Mouse (Mus musculus): Measurements from ENCODE around the gene Gm47791. TPM values are rescaled to one million over a fixed set of nuclear protein-coding genes. Genes with fewer than 3 reads are reported as not detected.

The Gm47791 gene
- polyA plus RNA-seq, 1 experiment from 2014 or later, result not detected

- no peak for ATAC-seq (replicated peaks; ENCODE audit: insufficient number of reproducible peaks, insufficient read depth, low FRiP score, low read depth)
- Histone ChIP-seq H3K4me3 (no peak overlapping the region), H3K27me3 (no peaks in the 10 kb centered on the region), H3K36me3 (no peaks in the 10 kb centered on the region), H3K4me2 (no peak overlapping the region), H3K9me3 (replicated peaks) (no peaks in the 10 kb centered on the region), H3K27ac (no peak overlapping the region), H3K4me1 (replicated peaks) (peaks cover 5% of the 10 kb centered on the region; the same call in 1 of the 2 replicates), H3K9ac (no peak overlapping the region)
- 57% methylated on average over 12 of the region's 12 CpGs for WGBS
These were observed 30.2 kb upstream of the Gm47791 start for GRCm38 (mm10) chr1:82801105-82801783.

GRCm38 (mm10) chr1:82798922-82799321 is 27.9 kb upstream of the Gm47791 start:
- Histone ChIP-seq H3K4me3 (no peak overlapping the region), H3K4me1 (replicated peaks) (peaks cover under 1% of the 10 kb centered on the region; the same call in 1 of the 2 replicates), H3K4me2 (no peak overlapping the region), H3K36me3 (no peaks in the 10 kb centered on the region), H3K9me3 (replicated peaks) (no peaks in the 10 kb centered on the region), H3K27ac (no peak overlapping the region), H3K9ac (no peak overlapping the region), H3K27me3 (no peaks in the 10 kb centered on the region)
- WGBS, result 77% methylated on average over 4 of the region's 4 CpGs
- no peak; the same call in 1 of the 2 replicates for ATAC-seq (replicated peaks; ENCODE audit: insufficient number of reproducible peaks, insufficient read depth, low FRiP score, low read depth)

DNA sequence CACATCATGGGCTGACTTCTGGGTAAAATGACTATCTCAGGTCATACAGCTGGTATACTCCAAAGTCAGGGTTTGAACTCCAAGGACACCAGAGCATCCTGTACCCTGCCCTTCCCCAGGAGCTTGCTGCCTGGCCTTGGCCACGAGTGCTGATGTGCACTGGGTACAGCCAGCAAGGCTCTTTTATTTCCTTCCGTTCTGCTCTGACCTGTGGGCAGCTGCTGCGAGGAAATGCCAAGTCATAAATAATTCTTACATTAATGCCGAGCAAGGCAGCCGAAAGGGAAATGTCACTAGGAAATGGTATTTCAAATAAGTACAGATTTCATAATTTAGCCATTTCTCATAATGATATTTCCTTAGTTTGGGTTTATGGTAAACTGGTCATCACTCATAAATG is 27.3 kb upstream of the Gm47791 start:
- WGBS, result 68% methylated on average over 5 of the region's 5 CpGs
- Histone ChIP-seq H3K9me3 (replicated peaks) (no peaks in the 10 kb centered on the region), H3K4me1 (replicated peaks) (no peaks in the 10 kb centered on the region), H3K27me3 (no peaks in the 10 kb centered on the region), H3K9ac (no peak overlapping the region), H3K4me3 (no peak overlapping the region), H3K4me2 (no peak overlapping the region), H3K27ac (no peak overlapping the region), H3K36me3 (no peaks in the 10 kb centered on the region)
- no peak for ATAC-seq (replicated peaks; ENCODE audit: insufficient number of reproducible peaks, insufficient read depth, low FRiP score, low read depth)

- Histone ChIP-seq H3K27ac (no peak overlapping the region), H3K9me3 (replicated peaks) (no peaks in the 10 kb centered on the region), H3K36me3 (no peaks in the 10 kb centered on the region), H3K4me2 (no peak overlapping the region), H3K9ac (no peak overlapping the region), H3K4me3 (no peak overlapping the region), H3K4me1 (replicated peaks) (no peaks in the 10 kb centered on the region), H3K27me3 (no peaks in the 10 kb centered on the region)
- 88% methylated on average over 4 of the region's 4 CpGs for WGBS
- no peak for ATAC-seq (replicated peaks; ENCODE audit: insufficient number of reproducible peaks, insufficient read depth, low FRiP score, low read depth)
These were observed 26.0 kb upstream of the Gm47791 start for GRCm38 (mm10) chr1:82797088-82797487.

- H3K9me3 ChIP-seq (replicated peaks), result no peaks in the 10 kb centered on the region
- H3K4me3 ChIP-seq, result no peak overlapping the region
- peak overlapping the region; percentile 32 for H3K27ac ChIP-seq
- H3K27me3 ChIP-seq, result no peaks in the 10 kb centered on the region
- no peak overlapping the region for H3K4me2 ChIP-seq
- ATAC-seq (replicated peaks; ENCODE audit: insufficient number of reproducible peaks, insufficient read depth, low FRiP score, low read depth), result no peak
- no peaks in the 10 kb centered on the region for H3K4me1 ChIP-seq (replicated peaks)
- H3K36me3 ChIP-seq, result no peaks in the 10 kb centered on the region
- H3K9ac ChIP-seq, result no peak overlapping the region
- WGBS, result 43% methylated on average over 18 of the region's 18 CpGs
These were observed 24.8 kb upstream of the Gm47791 start for GRCm38 (mm10) chr1:82795702-82796443.

- no peaks in the 10 kb centered on the region for H3K9me3 ChIP-seq (replicated peaks)
- no peaks in the 10 kb centered on the region for H3K27me3 ChIP-seq
- H3K4me1 ChIP-seq (replicated peaks), result no peaks in the 10 kb centered on the region
- H3K4me2 ChIP-seq, result no peak overlapping the region
- 0 out of 2 replicates have a peak, but pooled peaks have one; percentile 45 for ATAC-seq (replicated peaks; ENCODE audit: insufficient number of reproducible peaks, insufficient read depth, low FRiP score, low read depth)
- no peak overlapping the region for H3K9ac ChIP-seq
- 63% methylated on average over 2 of the region's 2 CpGs for WGBS
- H3K4me3 ChIP-seq, result no peak overlapping the region
- H3K36me3 ChIP-seq, result no peaks in the 10 kb centered on the region
- peak overlapping the region; percentile 32 for H3K27ac ChIP-seq
These were observed 24.2 kb upstream of the Gm47791 start for GRCm38 (mm10) chr1:82795211-82795610.

GRCm38 (mm10) chr1:82793986-82794385 is 22.9 kb upstream of the Gm47791 start:
- H3K27me3 ChIP-seq, result no peaks in the 10 kb centered on the region
- ATAC-seq (replicated peaks; ENCODE audit: insufficient number of reproducible peaks, insufficient read depth, low FRiP score, low read depth), result no peak
- H3K27ac ChIP-seq, result no peak overlapping the region
- no peak overlapping the region for H3K9ac ChIP-seq
- no peaks in the 10 kb centered on the region for H3K4me1 ChIP-seq (replicated peaks)
- no peak overlapping the region for H3K4me2 ChIP-seq
- WGBS, result 61% methylated on average over 4 of the region's 4 CpGs
- no peaks in the 10 kb centered on the region for H3K36me3 ChIP-seq
- H3K9me3 ChIP-seq (replicated peaks), result no peaks in the 10 kb centered on the region
- no peak overlapping the region for H3K4me3 ChIP-seq

GRCm38 (mm10) chr1:82793110-82793509 is 22.1 kb upstream of the Gm47791 start:
- H3K27me3 ChIP-seq, result no peaks in the 10 kb centered on the region
- no peaks in the 10 kb centered on the region for H3K36me3 ChIP-seq
- H3K4me1 ChIP-seq (replicated peaks), result peaks cover 2% of the 10 kb centered on the region; the same call in 1 of the 2 replicates
- 75% methylated on average over 3 of the region's 3 CpGs for WGBS
- H3K27ac ChIP-seq, result no peak overlapping the region
- H3K9ac ChIP-seq, result no peak overlapping the region
- no peak for ATAC-seq (replicated peaks; ENCODE audit: insufficient number of reproducible peaks, insufficient read depth, low FRiP score, low read depth)
- H3K4me2 ChIP-seq, result no peak overlapping the region
- H3K9me3 ChIP-seq (replicated peaks), result no peaks in the 10 kb centered on the region
- no peak overlapping the region for H3K4me3 ChIP-seq

GRCm38 (mm10) chr1:82792238-82792637 is 21.2 kb upstream of the Gm47791 start:
- no peaks in the 10 kb centered on the region for H3K9me3 ChIP-seq (replicated peaks)
- ATAC-seq (replicated peaks; ENCODE audit: insufficient number of reproducible peaks, insufficient read depth, low FRiP score, low read depth), result no peak
- H3K4me1 ChIP-seq (replicated peaks), result peaks cover 9% of the 10 kb centered on the region
- no peak overlapping the region for H3K4me2 ChIP-seq
- no peak overlapping the region for H3K4me3 ChIP-seq
- no peak overlapping the region for H3K27ac ChIP-seq
- H3K9ac ChIP-seq, result no peak overlapping the region
- 89% methylated on average over 6 of the region's 6 CpGs for WGBS
- H3K27me3 ChIP-seq, result no peaks in the 10 kb centered on the region
- no peaks in the 10 kb centered on the region for H3K36me3 ChIP-seq

GRCm38 (mm10) chr1:82791105-82791504 is 20.1 kb upstream of the Gm47791 start:
- ATAC-seq (replicated peaks; ENCODE audit: insufficient number of reproducible peaks, insufficient read depth, low FRiP score, low read depth), result no peak
- H3K36me3 ChIP-seq, result no peaks in the 10 kb centered on the region
- peaks cover 9% of the 10 kb centered on the region for H3K4me1 ChIP-seq (replicated peaks)
- H3K27ac ChIP-seq, result no peak overlapping the region
- no peak overlapping the region for H3K4me3 ChIP-seq
- WGBS, result 60% methylated on average over 11 of the region's 11 CpGs
- H3K9ac ChIP-seq, result no peak overlapping the region
- H3K27me3 ChIP-seq, result no peaks in the 10 kb centered on the region
- no peaks in the 10 kb centered on the region for H3K9me3 ChIP-seq (replicated peaks)
- H3K4me2 ChIP-seq, result no peak overlapping the region

DNA sequence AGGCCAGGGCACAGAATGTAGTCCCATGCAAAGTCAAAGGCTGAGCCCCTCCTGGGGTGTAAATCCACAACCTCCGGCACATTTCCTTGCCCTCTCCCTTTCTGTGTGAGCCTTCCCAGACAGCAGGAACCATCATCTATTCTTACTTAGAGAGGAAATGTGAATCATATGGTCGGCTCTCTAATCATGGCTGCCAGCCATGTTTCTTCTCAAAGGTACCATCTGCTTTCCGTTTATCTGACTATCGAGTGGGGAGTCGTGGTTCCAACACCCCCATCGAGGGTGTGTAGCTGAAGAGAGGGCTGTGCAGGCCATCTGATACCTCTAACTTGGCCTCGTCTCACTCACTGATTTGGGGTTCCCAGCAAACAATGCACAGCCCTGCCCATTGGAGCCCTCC is 17.0 kb upstream of the Gm47791 start:
- no peak overlapping the region for H3K4me3 ChIP-seq
- peaks cover 9% of the 10 kb centered on the region for H3K4me1 ChIP-seq (replicated peaks)
- WGBS, result 57% methylated on average over 7 of the region's 7 CpGs
- no peak for ATAC-seq (replicated peaks; ENCODE audit: insufficient number of reproducible peaks, insufficient read depth, low FRiP score, low read depth)
- no peak overlapping the region for H3K4me2 ChIP-seq
- H3K27ac ChIP-seq, result no peak overlapping the region
- H3K9me3 ChIP-seq (replicated peaks), result no peaks in the 10 kb centered on the region
- no peaks in the 10 kb centered on the region for H3K27me3 ChIP-seq
- H3K36me3 ChIP-seq, result no peaks in the 10 kb centered on the region
- H3K9ac ChIP-seq, result no peak overlapping the region

GRCm38 (mm10) chr1:82787414-82787813 is 16.4 kb upstream of the Gm47791 start:
- Histone ChIP-seq H3K36me3 (no peaks in the 10 kb centered on the region), H3K9me3 (replicated peaks) (no peaks in the 10 kb centered on the region), H3K4me3 (no peak overlapping the region), H3K4me2 (no peak overlapping the region), H3K9ac (no peak overlapping the region), H3K27ac (no peak overlapping the region), H3K4me1 (replicated peaks) (peaks cover 9% of the 10 kb centered on the region), H3K27me3 (no peaks in the 10 kb centered on the region)
- 2% methylated on average over 2 of the region's 2 CpGs for WGBS
- ATAC-seq (replicated peaks; ENCODE audit: insufficient number of reproducible peaks, insufficient read depth, low FRiP score, low read depth), result peak; percentile 93

Data from heart, embryonic 15.5 days (tissue).